Mouse (Mus musculus) CH12F3 (cell line): ENCODE data around the gene Galnt2.

Source experiments
- in situ Hi-C: fragments of 300-500 bp; cut with MboI; formaldehyde crosslinking; loops from 2 replicates; pipeline ENCODE4 v1.14.3; 2020; ENCODE audit warnings: low sequenced_read_pairs

The Galnt2 gene

DNA sequence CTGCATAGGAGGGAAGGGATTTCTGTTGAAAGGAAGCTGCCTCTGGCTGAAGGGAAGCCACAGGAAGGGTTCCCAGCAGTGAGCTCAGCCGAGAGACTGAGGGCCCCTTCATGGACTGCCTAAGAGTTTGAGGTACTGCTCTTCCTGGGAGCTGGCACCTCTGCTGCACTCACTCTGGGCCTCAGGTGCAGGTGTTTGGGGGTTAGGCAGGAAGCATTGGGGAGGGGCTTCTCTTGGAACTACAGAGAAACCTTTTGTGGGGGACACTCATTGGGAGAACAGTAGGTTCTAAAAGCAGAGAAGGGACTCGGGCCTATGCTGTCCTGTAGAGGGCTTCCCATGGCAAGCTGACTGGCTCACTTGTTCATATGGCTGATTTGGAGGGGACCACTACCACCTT is 3.3 kb downstream of the Galnt2 start:
- in situ Hi-C loops, result no loop called here

DNA sequence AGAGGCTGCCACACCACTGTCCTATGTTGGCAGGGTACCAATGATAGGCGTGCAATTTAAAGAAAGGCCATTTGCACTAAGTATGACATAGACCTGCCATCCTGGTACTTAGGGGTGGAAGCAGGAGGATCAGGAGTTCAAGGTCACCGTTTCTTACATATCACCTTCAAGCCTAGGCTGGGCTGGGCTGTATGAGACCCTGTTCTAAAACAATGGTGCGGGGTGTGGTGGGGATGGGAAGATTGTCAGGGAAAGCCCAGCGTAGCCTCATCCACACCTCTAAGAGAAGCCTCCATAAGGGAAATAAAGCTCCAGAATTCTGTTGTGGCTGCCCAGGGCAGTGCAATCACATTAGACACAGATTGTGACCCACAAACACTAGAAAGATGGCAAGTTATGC is 4.3 kb downstream of the Galnt2 start:
- in situ Hi-C loops, result no loop called here

DNA sequence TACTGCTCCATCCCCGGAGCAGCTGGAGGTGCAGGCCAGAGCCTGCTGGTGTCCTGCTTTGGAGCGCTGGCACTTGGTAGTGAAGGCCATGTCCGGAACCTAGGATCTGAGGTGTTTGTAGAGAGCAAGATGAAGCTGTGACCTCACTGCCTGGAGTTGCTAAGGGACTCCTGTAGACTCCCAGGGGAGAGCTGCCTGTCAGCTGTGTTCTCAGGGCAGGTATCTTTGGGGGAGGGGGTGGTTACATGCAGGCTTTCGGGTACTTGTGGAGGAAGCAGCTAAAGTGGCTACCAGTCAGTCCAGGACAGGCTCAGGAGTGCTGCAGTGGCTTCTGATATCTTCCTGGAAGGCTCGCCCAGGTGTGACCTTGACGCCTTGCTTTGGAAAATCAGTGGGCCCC is 8.2 kb downstream of the Galnt2 start:
- in situ Hi-C loops, result no loop called here

DNA sequence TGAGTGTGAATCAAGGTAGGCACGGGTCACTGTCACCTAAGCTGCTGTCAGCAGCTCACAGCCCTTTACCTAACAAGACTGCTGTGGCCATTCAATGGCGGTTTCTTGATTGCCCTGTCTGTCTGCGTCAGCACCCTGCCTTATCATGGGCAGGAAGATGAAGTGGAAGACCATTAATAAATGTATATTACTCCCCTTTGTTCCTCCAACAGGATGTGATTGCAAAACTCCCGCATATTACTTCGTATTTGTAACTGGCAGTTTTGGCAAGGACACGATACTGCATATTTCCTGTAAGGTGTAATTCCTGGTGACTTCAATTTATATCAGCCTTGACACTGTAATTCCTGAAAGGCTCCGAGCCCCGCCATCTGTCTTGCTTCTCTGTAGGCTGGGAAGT is 9.7 kb downstream of the Galnt2 start:
- in situ Hi-C loops, result no loop called here

DNA sequence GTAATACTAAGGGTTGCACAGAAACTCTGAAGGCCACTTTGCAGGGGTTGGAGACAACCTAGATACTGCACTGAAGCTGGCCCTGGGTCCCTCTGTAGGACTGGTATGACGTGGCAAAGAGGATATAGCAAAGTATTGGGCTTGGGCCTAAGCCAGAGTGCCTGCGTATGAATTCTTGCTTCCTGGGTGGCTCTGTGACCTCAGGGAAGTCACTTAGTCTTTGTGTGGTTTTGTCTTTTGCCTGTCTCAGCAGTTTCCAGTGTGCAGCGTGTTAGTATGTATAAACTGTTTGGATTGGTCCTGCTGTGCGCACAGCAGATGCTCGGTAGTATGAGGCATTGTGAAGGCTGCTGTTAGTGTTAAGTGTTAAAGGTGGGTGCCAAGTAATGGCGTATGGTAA is 11.0 kb downstream of the Galnt2 start:
- in situ Hi-C loops, result no loop called here

DNA sequence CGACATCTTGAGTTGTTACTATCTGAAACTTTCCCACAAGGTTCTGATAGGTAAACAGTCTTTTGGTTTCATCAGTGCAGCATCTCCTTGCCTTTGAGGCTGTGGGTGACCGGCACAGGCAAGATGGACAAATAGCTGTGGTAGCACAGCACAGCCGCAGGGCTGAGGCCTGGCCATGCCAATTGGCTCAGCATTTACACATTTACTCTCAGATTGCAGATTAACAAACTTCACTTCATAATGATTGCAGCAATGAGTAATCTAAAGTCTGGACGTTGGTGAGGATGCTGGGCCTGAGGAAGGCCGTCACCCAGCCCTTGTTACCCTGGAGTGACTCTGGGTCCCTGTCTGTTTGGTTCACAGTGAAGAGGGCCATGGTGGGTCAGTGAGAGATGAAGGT is 11.7 kb downstream of the Galnt2 start:
- in situ Hi-C loops, result no loop called here

DNA sequence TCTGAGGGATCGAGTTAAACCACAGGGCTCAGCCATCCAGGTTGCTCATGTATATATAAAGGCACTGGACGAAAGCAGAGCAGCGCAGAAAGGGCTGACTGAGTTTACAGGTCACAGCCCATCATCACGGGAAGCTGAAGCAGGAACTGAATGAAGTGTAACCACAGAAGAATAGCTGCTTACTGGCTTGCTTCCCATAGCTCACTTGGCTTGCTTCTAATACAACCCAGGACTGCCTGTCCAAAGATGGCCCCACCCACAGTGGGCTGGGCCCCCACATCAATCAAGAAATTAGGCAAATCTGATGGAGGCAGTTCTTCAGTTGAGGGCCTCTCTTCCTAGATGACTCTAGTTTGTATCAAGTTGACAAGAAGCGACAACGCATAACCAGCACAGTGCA is 16.4 kb downstream of the Galnt2 start:
- in situ Hi-C loops, result no loop called here

DNA sequence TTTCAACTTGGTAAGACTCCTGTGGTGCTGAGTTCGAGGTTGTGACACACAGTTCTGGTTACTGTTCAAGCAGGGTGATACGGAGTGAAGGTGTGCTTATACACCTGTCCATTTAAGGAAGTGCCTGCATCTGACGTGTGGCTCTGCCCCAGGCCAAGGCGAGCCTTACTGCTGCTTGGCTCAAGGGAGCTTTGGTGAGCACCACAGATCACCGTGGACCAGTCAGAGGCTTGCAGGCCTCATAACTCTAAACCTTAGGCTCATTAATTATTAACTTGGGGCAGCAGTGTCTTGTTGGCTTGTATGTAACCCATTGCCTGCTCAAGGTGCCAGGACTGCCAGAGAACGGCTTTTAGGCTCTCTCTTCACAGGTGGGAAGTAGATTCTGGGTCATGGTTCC is 17.5 kb downstream of the Galnt2 start:
- in situ Hi-C loops, result no loop called here

DNA sequence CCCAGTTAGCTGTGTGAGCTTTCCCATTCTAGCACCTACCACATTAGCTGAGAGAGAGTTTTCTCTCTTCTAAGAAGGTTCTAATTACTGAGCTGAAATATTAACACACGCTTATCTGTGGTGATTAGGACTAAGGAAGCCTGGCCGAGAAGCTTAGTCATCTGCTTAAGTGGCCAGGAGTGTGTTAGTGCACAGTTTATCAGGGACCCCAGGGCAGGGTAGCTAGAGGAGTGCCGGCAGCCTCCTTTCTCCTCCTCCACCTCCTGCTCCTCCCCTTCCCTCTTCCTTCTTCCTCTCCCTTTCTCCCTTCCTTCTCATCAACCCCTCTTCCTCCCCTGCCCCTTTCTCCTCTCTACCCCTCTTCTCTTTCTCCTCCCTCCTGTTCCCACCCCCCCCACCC is 19.1 kb downstream of the Galnt2 start:
- in situ Hi-C loops, result no loop called here

DNA sequence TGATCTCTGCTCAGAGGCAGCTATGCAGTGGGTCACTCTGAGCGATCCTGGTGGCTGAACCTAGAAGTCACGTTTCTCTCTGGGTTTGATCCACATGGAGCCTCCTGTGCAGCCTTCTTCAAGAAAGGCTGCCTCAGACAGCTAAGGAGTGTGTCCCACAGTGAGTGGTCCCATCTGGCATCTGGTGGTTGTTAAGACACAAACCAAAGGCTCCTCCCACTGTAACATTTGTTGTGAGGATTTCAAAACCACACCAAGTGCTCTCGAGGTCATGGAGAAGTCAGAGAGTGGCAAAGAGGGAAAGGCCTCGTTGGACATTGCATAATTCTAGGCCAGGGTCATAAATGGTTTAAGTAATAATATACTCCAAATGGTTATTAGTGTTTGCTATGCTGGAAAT is 19.6 kb downstream of the Galnt2 start:
- in situ Hi-C loops, result no loop called here

DNA sequence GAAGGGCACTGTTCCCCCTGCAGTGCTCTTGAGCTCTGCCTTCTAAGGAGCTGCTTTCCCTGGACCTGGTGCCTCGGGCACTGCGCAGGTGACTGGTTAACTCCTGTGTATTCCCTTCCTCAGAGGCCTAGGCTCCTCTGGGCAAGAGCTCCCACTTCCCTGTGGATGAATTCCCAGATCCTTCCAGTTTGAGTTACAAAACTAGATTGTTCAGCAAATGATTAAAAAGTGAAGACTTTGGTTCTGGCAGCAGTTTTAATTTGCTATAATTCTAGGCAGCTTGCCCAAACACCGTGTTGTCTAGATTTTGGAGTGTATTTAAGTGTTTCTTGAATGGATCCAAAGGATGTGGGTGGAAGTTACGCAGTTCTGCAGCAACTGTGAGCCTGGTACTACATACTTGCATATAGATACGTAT is 21.4 kb downstream of the Galnt2 start:
- in situ Hi-C loops, result no loop called here

DNA sequence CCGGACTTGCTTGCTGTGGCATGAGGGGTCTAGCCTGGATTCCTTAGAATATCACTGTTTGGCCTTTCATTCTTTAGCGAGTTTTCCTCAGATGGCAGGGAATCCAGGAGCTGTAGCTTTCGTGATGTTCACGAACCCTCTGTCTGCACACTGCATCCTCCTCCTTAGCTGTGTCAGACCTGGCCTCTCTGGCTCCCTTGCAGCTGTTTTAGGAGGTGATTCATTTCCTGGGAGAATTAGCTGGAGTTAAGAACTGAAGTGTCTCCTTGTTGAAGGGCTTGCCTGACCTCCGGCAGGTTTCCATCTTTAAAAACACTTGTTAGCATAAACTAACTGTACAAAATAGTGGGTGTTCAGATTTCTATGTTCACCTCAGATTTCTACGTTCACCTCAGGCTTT is 22.7 kb downstream of the Galnt2 start:
- in situ Hi-C loops, result no loop called here

DNA sequence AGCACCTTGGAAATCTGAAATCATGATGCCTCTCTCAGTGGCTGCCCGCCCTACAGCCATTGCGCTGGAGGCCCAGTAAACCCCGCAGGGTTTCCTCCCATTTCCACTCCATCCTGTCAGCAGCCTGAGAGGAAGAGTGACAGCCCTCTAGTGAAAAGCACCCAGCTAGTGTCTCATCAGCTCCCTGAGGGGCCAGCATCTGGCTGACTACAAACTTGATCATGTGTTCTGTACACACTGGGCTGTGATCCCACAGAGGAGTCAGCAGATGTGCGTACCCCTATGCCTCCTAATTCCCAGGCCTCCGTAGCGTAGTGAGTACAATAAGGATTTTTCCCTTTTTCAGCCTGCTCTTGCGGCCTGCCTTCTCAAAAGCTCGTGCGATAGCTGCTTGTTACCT is 25.6 kb downstream of the Galnt2 start:
- in situ Hi-C loops, result no loop called here

DNA sequence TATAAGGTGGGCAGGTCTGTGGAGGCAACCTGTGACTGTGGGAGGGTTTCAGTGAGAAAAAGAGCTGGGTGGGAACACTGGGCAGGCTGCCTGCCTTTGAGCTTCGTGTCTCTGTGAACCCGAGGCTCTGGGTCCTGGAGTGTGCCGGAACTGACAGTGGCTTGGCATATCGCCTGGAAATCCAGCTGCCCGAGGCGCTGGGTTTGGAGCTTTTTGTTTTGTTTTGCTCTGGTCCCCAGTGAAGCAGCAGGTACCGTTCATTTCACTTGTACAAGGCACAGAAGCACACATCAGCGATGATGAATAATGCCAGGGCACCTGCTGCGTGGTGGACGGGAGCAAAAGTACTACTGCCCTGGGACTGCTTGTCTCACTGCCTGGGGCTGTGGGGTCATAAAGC is 26.2 kb downstream of the Galnt2 start:
- in situ Hi-C loops, result no loop called here

DNA sequence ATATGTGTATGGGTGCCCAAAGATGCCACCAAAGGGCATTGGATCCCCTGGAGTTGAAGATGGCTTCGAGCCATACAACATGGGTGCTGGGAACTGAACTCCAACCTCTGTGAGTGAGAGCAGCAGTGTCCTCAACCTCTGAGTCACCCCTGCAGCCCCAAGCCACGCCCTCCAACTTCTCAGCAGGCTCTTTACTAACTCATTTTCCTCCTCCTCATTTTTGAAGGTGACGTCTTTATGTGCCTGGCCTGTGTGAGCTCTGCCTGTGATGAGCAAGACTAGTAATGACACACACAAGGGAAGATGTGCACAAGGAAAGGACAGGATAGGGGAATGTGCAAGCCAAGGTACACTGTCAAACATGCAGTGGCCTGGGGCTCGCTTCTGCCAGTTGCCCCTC is 28.0 kb downstream of the Galnt2 start:
- in situ Hi-C loops, result no loop called here

DNA sequence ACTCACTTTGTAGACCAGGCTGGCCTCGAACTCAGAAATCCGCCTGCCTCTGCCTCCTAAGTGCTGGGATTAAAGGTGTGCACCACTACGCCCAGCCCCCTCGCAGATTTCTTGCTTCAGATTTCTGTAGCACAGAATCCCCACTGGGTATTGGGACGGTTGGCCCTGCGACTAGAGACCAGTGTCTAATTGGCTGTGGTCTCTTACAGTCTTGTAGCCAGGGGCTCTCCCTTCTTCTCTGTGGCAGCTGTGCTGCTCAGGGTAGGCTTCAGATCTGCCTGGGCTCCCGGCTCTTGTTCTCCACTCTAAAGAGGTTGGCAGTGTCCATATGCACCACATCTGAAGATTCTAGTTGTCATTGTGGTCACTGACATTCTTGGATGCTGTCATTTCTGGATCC is 28.7 kb downstream of the Galnt2 start:
- in situ Hi-C loops, result no loop called here

DNA sequence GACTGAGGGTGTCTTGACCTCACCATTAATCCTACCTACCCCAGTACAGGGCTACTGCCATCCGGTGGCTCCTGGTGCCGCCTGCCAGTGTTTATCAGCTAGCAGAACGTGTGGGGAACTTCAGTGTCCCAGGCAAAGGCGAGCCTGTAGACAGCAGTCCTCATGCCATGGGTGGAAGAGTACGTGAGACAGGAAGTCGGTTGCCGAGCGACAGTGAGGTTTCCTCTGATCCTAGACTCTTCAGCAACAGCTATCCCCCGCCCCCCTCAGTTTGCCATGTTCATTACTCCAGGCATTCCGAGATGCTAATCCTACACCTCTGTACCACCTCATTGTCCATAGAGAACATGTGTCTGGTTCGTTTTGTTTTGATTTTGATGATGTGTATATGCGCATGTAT is 29.2 kb downstream of the Galnt2 start:
- in situ Hi-C loops, result no loop called here

DNA sequence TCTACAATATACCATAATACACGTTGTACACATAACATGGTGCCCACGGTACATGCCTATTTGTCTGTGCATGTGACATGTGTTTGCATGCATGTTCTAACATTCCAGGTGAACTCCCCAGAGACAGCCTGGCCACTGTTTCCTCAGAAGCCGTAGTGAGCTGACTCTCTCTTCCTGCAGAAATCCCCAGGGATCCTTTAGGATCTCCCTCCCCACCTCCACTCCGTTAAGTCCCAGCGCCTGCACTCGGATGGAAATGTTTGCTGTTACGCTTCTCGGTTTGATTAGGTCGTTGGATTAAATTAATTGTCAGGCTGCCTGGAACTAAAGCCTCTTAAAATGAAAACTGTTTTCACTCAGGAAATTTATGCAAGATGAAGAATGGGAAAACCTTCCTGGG is 31.9 kb downstream of the Galnt2 start:
- in situ Hi-C loops, result no loop called here

DNA sequence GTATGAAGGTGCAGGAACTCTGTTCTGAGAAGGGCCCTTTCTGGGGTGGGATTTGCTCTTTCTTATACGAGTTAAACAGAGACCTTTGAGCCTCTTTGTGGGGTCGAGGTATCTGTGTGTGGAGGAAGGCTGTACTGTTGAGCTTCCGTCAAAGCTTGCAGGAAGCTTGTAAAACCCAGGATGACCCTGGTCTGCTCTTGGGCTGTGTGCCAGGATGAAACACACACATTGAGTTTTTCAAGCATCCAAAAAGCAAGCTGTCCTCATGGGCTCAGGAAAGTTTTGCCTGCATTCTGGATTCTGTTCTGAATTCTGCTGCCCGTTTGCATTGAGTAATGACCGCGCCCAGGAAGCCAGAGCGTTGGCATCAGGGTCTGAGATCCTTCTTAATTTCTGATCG is 32.8 kb downstream of the Galnt2 start:
- in situ Hi-C loops, result no loop called here

DNA sequence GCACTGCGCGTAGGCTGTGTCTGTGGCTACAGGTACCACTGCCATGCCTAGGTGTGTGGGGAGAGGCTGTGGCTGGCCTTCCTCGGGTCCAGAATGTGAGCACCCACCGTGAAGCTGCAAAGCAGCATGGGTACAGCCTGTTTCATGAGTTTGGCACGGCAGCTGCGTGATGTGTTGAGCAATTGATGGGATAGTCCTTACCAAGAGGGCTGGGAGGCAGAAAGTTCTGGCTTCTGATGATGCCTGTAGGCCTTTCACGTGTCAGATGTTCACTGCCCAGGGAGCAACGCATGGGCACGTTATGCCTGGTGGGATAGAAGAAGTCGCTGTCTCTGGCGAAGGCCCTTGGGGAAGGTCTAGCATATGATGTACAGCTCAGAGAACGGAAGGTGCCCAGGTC is 33.5 kb downstream of the Galnt2 start:
- in situ Hi-C loops, result no loop called here

DNA sequence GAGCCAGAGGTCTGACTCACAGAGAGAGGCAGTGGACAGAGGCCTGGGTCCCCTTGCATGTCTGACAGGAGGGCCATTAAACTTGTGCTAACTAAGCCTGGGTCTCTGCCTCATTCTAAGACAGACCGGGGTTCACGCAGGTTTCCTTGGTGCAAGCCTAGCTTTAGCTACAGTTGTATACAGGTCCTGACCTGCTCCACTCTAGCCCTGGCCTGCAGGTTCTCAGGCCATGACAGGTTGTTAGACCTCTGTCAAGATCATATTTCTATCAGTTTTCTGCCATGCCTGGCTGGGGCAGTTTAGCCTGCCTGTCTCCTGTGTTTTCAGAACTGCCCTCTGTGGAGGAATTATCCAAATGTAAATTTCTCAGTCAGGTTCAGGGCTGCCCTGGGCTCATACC is 33.9 kb downstream of the Galnt2 start:
- in situ Hi-C loops, result no loop called here

DNA sequence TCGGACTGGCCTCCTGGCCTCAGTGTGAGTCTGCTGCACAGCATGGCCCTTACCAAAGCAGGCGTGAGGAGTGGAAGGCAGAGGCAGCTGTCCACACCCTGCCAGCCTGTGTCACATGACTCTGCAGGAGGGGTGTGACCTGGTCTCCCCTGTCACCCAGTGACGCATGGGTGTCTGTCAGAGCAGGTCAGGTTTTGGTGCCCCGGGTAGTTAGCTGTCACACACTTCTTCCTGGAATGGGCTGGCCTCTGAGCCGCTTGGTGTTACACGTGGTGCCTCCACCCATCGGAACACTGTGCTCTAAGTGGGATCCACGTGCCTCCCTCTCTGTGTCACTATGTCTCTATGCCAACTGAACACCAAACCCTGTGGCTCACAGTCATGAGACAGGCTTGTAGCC is 34.6 kb downstream of the Galnt2 start:
- in situ Hi-C loops, result no loop called here

DNA sequence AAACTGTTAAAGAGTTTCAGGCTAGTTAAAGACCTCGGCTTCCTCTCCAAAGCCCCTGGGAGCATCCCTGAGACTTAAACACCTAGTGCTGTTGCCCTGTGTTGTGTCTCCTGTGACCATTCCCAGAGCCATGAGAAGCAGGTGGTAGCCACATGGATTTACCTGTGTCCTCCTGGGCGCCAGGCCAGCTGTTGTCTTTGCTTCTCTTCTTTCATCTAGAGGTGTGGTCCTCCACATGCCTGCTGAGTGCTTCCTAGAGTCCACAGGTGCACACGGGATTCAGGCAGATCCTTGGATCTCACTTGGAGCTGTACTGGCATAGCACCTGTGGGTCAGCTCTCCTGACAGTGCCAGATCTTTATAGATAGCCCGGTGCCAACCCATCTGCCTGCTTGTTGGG is 36.0 kb downstream of the Galnt2 start:
- in situ Hi-C loops, result no loop called here

DNA sequence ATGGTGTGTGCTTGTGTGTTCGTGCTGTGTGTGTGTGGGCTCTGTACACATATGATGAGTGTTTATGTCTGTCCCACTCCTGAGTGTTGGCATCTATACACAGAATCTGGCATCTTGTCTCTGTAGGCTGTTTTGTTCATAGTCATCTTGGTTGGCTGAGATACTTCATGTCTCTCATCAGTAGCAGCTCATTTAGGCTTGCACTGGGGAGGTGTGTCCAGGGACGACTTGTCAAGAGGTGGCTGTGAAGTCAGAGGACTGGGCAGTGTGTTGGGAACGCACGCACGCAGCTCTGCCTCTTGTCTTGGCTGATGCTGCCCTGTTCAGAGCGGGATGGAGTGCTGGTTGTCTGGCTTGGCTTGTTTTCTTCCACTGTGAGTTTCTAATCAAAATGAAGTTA is 39.3 kb downstream of the Galnt2 start:
- in situ Hi-C loops, result no loop called here
